15 mouse cellular contexts compared by ENCODE assay signal in genomic region chr1:38777500-38777899, GRCm38 (mm10). TPM values are rescaled to one million over a fixed set of nuclear protein-coding genes. Genes with fewer than 3 reads are reported as not detected.
DNase-seq lines count a peak whose midpoint lies in the region; ATAC-seq and TF ChIP-seq lines count a peak whose summit lies in the region.
"Had no signal": no experiment of that assay in that cellular context is flagged by ENCODE, and none has a peak within 500 bp of the region (broad histone marks: within the 10 kb centered on the region; RNA-seq: fewer than 3 reads in every experiment).

No protein-coding gene starts in this region.

- H3K36me3 ChIP-seq in hindbrain, embryonic 10.5 days = no peaks in the 10 kb centered on the region
- H3K36me3 ChIP-seq in hindbrain, embryonic 16.5 days (ENCODE audit: control insufficient read depth, insufficient read depth, low read length) = no peaks in the 10 kb centered on the region
- no peaks in the 10 kb centered on the region for H3K36me3 ChIP-seq in MEL (ENCODE audit: control insufficient read depth in 1 of 2, insufficient read depth in 2 of 2, low read length in 2 of 2)
- no peaks in the 10 kb centered on the region for H3K36me3 ChIP-seq in limb, embryonic 15.5 days
- no peaks in the 10 kb centered on the region for H3K36me3 ChIP-seq in spleen, adult 2 months (ENCODE audit: control insufficient read depth, insufficient read depth, low read length)
- H3K36me3 ChIP-seq: heart, embryonic 15.5 days; lung, embryonic 15.5 days; midbrain, embryonic 12.5 days; neural tube, embryonic 12.5 days had no signal

- no peak for TF ChIP-seq EP300 in MEL (IDR thresholded peaks at IDR 0.05; ENCODE audit: low read depth in 1 of 2, low read length in 2 of 2)

- 82% methylated on average over 7 of the region's 7 CpGs for WGBS in hindbrain, embryonic 10.5 days
- WGBS in hindbrain, embryonic 16.5 days = 80% methylated on average over 7 of the region's 7 CpGs
- 41% methylated on average over 7 of the region's 7 CpGs for WGBS in limb, embryonic 15.5 days
- 3% methylated on average over 7 of the region's 7 CpGs for WGBS in spleen, adult 2 months

- no peak overlapping the region for H3K9ac ChIP-seq in hindbrain, embryonic 16.5 days (ENCODE audit: low read depth, low read length)
- H3K9ac ChIP-seq in MEL (ENCODE audit: control insufficient read depth, low read depth, low read length, poor library complexity, severe bottlenecking) = no peak overlapping the region
- H3K9ac ChIP-seq in limb, embryonic 15.5 days = no peak overlapping the region
- H3K9ac ChIP-seq: heart, embryonic 15.5 days; lung, embryonic 15.5 days; midbrain, embryonic 12.5 days; neural tube, embryonic 12.5 days had no signal

- H3K4me3 ChIP-seq in hindbrain, embryonic 10.5 days = no peak overlapping the region
- no peak overlapping the region for H3K4me3 ChIP-seq in hindbrain, embryonic 16.5 days (ENCODE audit: low read length)
- H3K4me3 ChIP-seq in MEL (ENCODE audit: control insufficient read depth in 1 of 2, insufficient read depth in 1 of 2, low read depth in 2 of 2, low read length in 2 of 2) = no peak overlapping the region
- no peak overlapping the region for H3K4me3 ChIP-seq in limb, embryonic 15.5 days
- H3K4me3 ChIP-seq in spleen, adult 2 months (ENCODE audit: extremely low read depth, insufficient read depth, insufficient read length) = no peak overlapping the region
- H3K4me3 ChIP-seq: heart, embryonic 15.5 days; lung, embryonic 15.5 days; midbrain, embryonic 12.5 days; neural tube, embryonic 12.5 days had no signal

- TF ChIP-seq RAD21 in MEL (IDR thresholded peaks at IDR 0.05; ENCODE audit: low read depth, low read length) = no peak

- H3K27ac ChIP-seq in hindbrain, embryonic 10.5 days = 0 out of 2 replicates have a peak overlapping the region, but pooled peaks have one; percentile 29
- no peak overlapping the region for H3K27ac ChIP-seq in hindbrain, embryonic 16.5 days (ENCODE audit: low read depth, low read length)
- H3K27ac ChIP-seq in MEL (ENCODE audit: control insufficient read depth, low read depth, low read length) = no peak overlapping the region
- H3K27ac ChIP-seq in limb, embryonic 15.5 days = peak overlapping the region; percentile 11; the same call in 1 of the 2 replicates
- H3K27ac ChIP-seq in spleen, adult 2 months (ENCODE audit: insufficient read depth, low read length) = no peak overlapping the region
- H3K27ac ChIP-seq: heart, embryonic 15.5 days; lung, embryonic 15.5 days; midbrain, embryonic 12.5 days; neural tube, embryonic 12.5 days had no signal

- no peak for ATAC-seq in hindbrain, embryonic 16.5 days
- ATAC-seq in limb, embryonic 15.5 days (ENCODE audit: insufficient number of reproducible peaks, low FRiP score, low TSS enrichment, low read depth) = no peak
- ATAC-seq: forebrain, embryonic 14.5 days had no signal

- no peak for TF ChIP-seq CTCF in MEL (IDR thresholded peaks at IDR 0.05 in 2 of 3, conservative IDR thresholded peaks at IDR 0.05 in 1 of 3; ENCODE audit: control insufficient read depth in 1 of 3, insufficient read depth in 1 of 3, low read depth in 2 of 3, low read length in 3 of 3, poor library complexity in 1 of 3, severe bottlenecking in 1 of 3)
- no peak for TF ChIP-seq CTCF in spleen, adult 2 months (IDR thresholded peaks at IDR 0.05; ENCODE audit: extremely low read depth, insufficient read depth, insufficient read length, insufficient replicate concordance)

- H3K27me3 ChIP-seq in hindbrain, embryonic 10.5 days (ENCODE audit: insufficient read depth, poor library complexity, severe bottlenecking) = no peaks in the 10 kb centered on the region
- H3K27me3 ChIP-seq in hindbrain, embryonic 16.5 days (replicated peaks; ENCODE audit: control insufficient read depth, insufficient read depth, low read length) = no peaks in the 10 kb centered on the region
- H3K27me3 ChIP-seq in MEL (ENCODE audit: control insufficient read depth in 1 of 2, insufficient read depth in 2 of 2, low read length in 2 of 2) = no peaks in the 10 kb centered on the region
- no peaks in the 10 kb centered on the region for H3K27me3 ChIP-seq in limb, embryonic 15.5 days
- H3K27me3 ChIP-seq in spleen, adult 2 months (ENCODE audit: control insufficient read depth, insufficient read depth, low read length) = no peaks in the 10 kb centered on the region
- H3K27me3 ChIP-seq: heart, embryonic 15.5 days; lung, embryonic 15.5 days; midbrain, embryonic 12.5 days; neural tube, embryonic 12.5 days had no signal

- TF ChIP-seq POLR2A in MEL (IDR thresholded peaks at IDR 0.05; ENCODE audit: control insufficient read depth in 1 of 2, insufficient read depth in 1 of 2, low read depth in 1 of 2, low read length in 2 of 2, poor library complexity in 1 of 2) = no peak
- no peak for TF ChIP-seq POLR2A in spleen, adult 2 months (IDR thresholded peaks at IDR 0.05; ENCODE audit: low read depth, low read length)

- H3K4me2 ChIP-seq in hindbrain, embryonic 16.5 days (ENCODE audit: low read length) = no peak overlapping the region
- no peak overlapping the region for H3K4me2 ChIP-seq in limb, embryonic 15.5 days
- H3K4me2 ChIP-seq: heart, embryonic 15.5 days; lung, embryonic 15.5 days; midbrain, embryonic 12.5 days; neural tube, embryonic 12.5 days had no signal

- no peaks in the 10 kb centered on the region for H3K79me2 ChIP-seq in MEL (ENCODE audit: control insufficient read depth, insufficient read depth, low read length, poor library complexity)

- no peaks in the 10 kb centered on the region for H3K4me1 ChIP-seq in hindbrain, embryonic 10.5 days (replicated peaks)
- no peaks in the 10 kb centered on the region for H3K4me1 ChIP-seq in hindbrain, embryonic 16.5 days (ENCODE audit: control insufficient read depth, insufficient read depth, low read depth, low read length)
- H3K4me1 ChIP-seq in MEL (ENCODE audit: control insufficient read depth in 1 of 2, insufficient read depth in 2 of 2, low read length in 2 of 2) = no peaks in the 10 kb centered on the region; a peak in 2 of 4 replicates
- peaks cover 4% of the 10 kb centered on the region; the same call in 1 of the 2 replicates for H3K4me1 ChIP-seq in limb, embryonic 15.5 days
- H3K4me1 ChIP-seq in spleen, adult 2 months (ENCODE audit: control insufficient read depth, insufficient read depth, insufficient read length) = no peaks in the 10 kb centered on the region; the same call in 1 of the 2 replicates
- H3K4me1 ChIP-seq: heart, embryonic 15.5 days; lung, embryonic 15.5 days; midbrain, embryonic 12.5 days; neural tube, embryonic 12.5 days had no signal

- no peak for DNase-seq in hindbrain, embryonic 10.5 days (ENCODE audit: low spot score)
- peak; percentile 36 for DNase-seq in MEL (ENCODE audit: low read depth, low spot score)
- DNase-seq in spleen, adult 2 months (ENCODE audit: low read depth in 1 of 2, low spot score in 2 of 2) = peak; percentile 23 to 73
- DNase-seq in cerebellum, postnatal 14 days = no peak
- no peak for DNase-seq in urinary bladder, adult 2 months (ENCODE audit: low spot score)
- DNase-seq in testis, postnatal 14 days (ENCODE audit: low spot score) = no peak
- DNase-seq: cerebellum, adult 9-11 months; gastrocnemius, postnatal 10 days had no signal

- H3K9me3 ChIP-seq in hindbrain, embryonic 10.5 days = peaks cover 3% of the 10 kb centered on the region; the same call in 1 of the 2 replicates
- H3K9me3 ChIP-seq in hindbrain, embryonic 16.5 days (ENCODE audit: control insufficient read depth, low read length) = no peaks in the 10 kb centered on the region; the same call in 1 of the 2 replicates
- no peaks in the 10 kb centered on the region for H3K9me3 ChIP-seq in MEL (replicated peaks; ENCODE audit: insufficient read depth, low read length)
- H3K9me3 ChIP-seq in limb, embryonic 15.5 days = no peaks in the 10 kb centered on the region
- H3K9me3 ChIP-seq: heart, embryonic 15.5 days; lung, embryonic 15.5 days; midbrain, embryonic 12.5 days; neural tube, embryonic 12.5 days had no signal

TF ChIP-seq in MEL, 35 proteins besides CTCF, POLR2A, EP300 and RAD21:
- TF ChIP-seq ZMIZ1 (IDR thresholded peaks at IDR 0.05; ENCODE audit: low read depth, low read length) (no peak), ZKSCAN1 (IDR thresholded peaks at IDR 0.05; ENCODE audit: low read depth, low read length) (no peak), E2F4 (IDR thresholded peaks at IDR 0.05; ENCODE audit: borderline replicate concordance, low read depth, low read length) (no peak), MAFK (IDR thresholded peaks at IDR 0.05; ENCODE audit: borderline replicate concordance, low read depth, low read length) (no peak), BHLHE40 (IDR thresholded peaks at IDR 0.05; ENCODE audit: borderline replicate concordance, low read depth, low read length) (no peak), MAX (IDR thresholded peaks at IDR 0.05; ENCODE audit: low read length) (no peak), MEF2A (IDR thresholded peaks at IDR 0.05; ENCODE audit: extremely low read depth, insufficient replicate concordance, low read depth, low read length, poor library complexity, severe bottlenecking) (no peak), HCFC1 (IDR thresholded peaks at IDR 0.05; ENCODE audit: low read depth, low read length) (no peak), USF1 (IDR thresholded peaks at IDR 0.05; ENCODE audit: low read depth, low read length) (no peak)

RNA-seq across cellular contexts. Expression of gene Lonrf2, which starts 59.0 kb away (rescaled TPM):
- 1.9 TPM in 2 replicates for polyA plus RNA-seq in hindbrain, embryonic 10.5 days (2016; fragmentation: Nextera tagmentation; extraction: Ambion mirVana)
- polyA plus RNA-seq in hindbrain, embryonic 16.5 days (2015; fragmentation: Nextera tagmentation; extraction: Ambion mirVana) = 18.4 and 23.0 TPM in 2 replicates
- total RNA-seq in MEL (2012; rRNA removed) = not detected in 2 replicates
- not detected for polyA plus RNA-seq in MEL (2012; ENCODE audit: insufficient read depth in 1 of 2, insufficient read length in 2 of 2, low read depth in 1 of 2, low replicate concordance in 2 of 2, missing spikeins in 1 of 2)
- polyA plus RNA-seq in limb, embryonic 15.5 days (2015; fragmentation: Nextera tagmentation; extraction: Ambion mirVana) = 1.2 and 1.8 TPM in 2 replicates
- polyA plus RNA-seq in spleen, adult 2 months (2012; rRNA removed) = 0.02 and 0.05 TPM in 2 replicates
- polyA plus RNA-seq in urinary bladder, adult 2 months (2012; rRNA removed) = 5.6 and 5.9 TPM in 2 replicates

Comparison
In these comparisons a context has a peak if more than half of its experiments do, and no peak if none do; other contexts are left out.
1. H3K27ac ChIP-seq: peak in hindbrain, embryonic 10.5 days (single experiment) and limb, embryonic 15.5 days (single experiment); none in hindbrain, embryonic 16.5 days (single experiment), MEL (single experiment) and spleen, adult 2 months (single experiment).
2. DNase-seq: peak in MEL (single experiment) and spleen, adult 2 months (2 of 2); none in hindbrain, embryonic 10.5 days (single experiment), cerebellum, postnatal 14 days (0 of 2), urinary bladder, adult 2 months (single experiment) and testis, postnatal 14 days (single experiment).